Comparison of ENCODE assay signal across 9 mouse cellular contexts in the genomic region with DNA sequence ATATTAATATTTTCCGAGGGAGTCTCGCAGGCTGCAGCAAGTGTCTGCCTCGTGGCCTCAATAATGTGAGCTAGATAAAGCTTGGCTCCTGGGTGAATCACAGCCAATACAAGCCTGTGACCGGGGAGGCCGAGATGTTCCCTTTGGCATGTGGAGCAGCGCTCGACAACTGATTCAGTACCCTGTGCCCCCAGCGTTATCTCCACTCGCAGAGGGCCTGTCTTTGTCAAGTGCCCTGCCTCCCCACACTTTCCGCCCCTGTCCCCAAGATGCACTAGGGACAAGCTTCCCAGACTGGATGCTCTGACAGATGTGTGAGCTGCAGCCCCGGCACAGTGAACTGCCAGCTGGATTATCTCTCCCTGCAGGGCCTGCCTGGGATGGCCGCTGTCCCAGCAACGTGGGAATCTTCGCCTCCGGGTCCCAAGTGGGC.
A peak's percentile ranks its signal among the peaks of the same experiment; 100 is the strongest.
DNase-seq lines count a peak whose midpoint lies in the region; ATAC-seq and TF ChIP-seq lines count a peak whose summit lies in the region.
"Had no signal": no experiment of that assay in that cellular context is flagged by ENCODE, and none has a peak within 500 bp of the region (broad histone marks: within the 10 kb centered on the region; RNA-seq: fewer than 3 reads in every experiment).

No protein-coding gene starts in this region.

- no peaks in the 10 kb centered on the region for H3K27me3 ChIP-seq in heart, postnatal 0 days (ENCODE audit: control insufficient read depth, insufficient read depth, low read length)
- no peaks in the 10 kb centered on the region for H3K27me3 ChIP-seq in lung, postnatal 0 days (replicated peaks; ENCODE audit: insufficient read depth, low read length)
- H3K27me3 ChIP-seq: embryonic facial prominence, embryonic 13.5 days had no signal

- peak overlapping the region; percentile 45 for H3K4me2 ChIP-seq in heart, postnatal 0 days (ENCODE audit: low read depth, low read length)
- H3K4me2 ChIP-seq in lung, postnatal 0 days (replicated peaks; ENCODE audit: low read depth, low read length): no peak overlapping the region
- H3K4me2 ChIP-seq: embryonic facial prominence, embryonic 13.5 days had no signal

- H3K9ac ChIP-seq in heart, postnatal 0 days (replicated peaks; ENCODE audit: low read depth, low read length): no peak overlapping the region
- no peak overlapping the region for H3K9ac ChIP-seq in lung, postnatal 0 days (replicated peaks; ENCODE audit: low read depth)
- H3K9ac ChIP-seq: embryonic facial prominence, embryonic 13.5 days had no signal

- peak; percentile 15; the same call in 1 of the 2 replicates for ATAC-seq in heart, postnatal 0 days (ENCODE audit: insufficient read depth, low read depth)
- ATAC-seq in lung, postnatal 0 days: peak; percentile 50

- no peak overlapping the region for H3K4me3 ChIP-seq in heart, postnatal 0 days (ENCODE audit: low read depth, low read length)
- no peak overlapping the region for H3K4me3 ChIP-seq in lung, postnatal 0 days (ENCODE audit: low read depth, low read length)
- H3K4me3 ChIP-seq: embryonic facial prominence, embryonic 13.5 days had no signal

- H3K27ac ChIP-seq in heart, postnatal 0 days (ENCODE audit: low read depth): peak overlapping the region; percentile 28; the same call in 1 of the 2 replicates
- no peak overlapping the region for H3K27ac ChIP-seq in lung, postnatal 0 days (ENCODE audit: low read length)
- H3K27ac ChIP-seq: embryonic facial prominence, embryonic 13.5 days had no signal

- TF ChIP-seq EP300 in heart, postnatal 0 days (IDR thresholded peaks at IDR 0.05; ENCODE audit: low read depth): no peak
- TF ChIP-seq EP300 in lung, postnatal 0 days (IDR thresholded peaks at IDR 0.05): no peak

- H3K4me1 ChIP-seq in heart, postnatal 0 days (ENCODE audit: control insufficient read depth, insufficient read depth): peaks cover 39% of the 10 kb centered on the region
- peaks cover 26% of the 10 kb centered on the region; the same call in 1 of the 2 replicates for H3K4me1 ChIP-seq in lung, postnatal 0 days (ENCODE audit: insufficient read depth, low read depth, low read length)

- no peaks in the 10 kb centered on the region for H3K36me3 ChIP-seq in heart, postnatal 0 days (replicated peaks; ENCODE audit: control insufficient read depth, insufficient read depth, low read length)
- H3K36me3 ChIP-seq in lung, postnatal 0 days (ENCODE audit: insufficient read depth, low read length): no peaks in the 10 kb centered on the region
- H3K36me3 ChIP-seq: embryonic facial prominence, embryonic 13.5 days had no signal

- no peak for TF ChIP-seq CTCF in heart, postnatal 0 days (IDR thresholded peaks at IDR 0.05; ENCODE audit: low read depth)
- TF ChIP-seq CTCF in lung, postnatal 0 days (IDR thresholded peaks at IDR 0.05): no peak

- peak; percentile 70 for DNase-seq in retina, postnatal 1 day
- DNase-seq in retina, embryonic 14.5 days (ENCODE audit: low spot score): no peak
- DNase-seq in heart, postnatal 0 days (ENCODE audit: low spot score): peak; percentile 43
- DNase-seq in lung, postnatal 0 days (ENCODE audit: low spot score): peak; percentile 79
- DNase-seq in right cerebral cortex, postnatal 36 days (ENCODE audit: low spot score in 2 of 2): no peak
- DNase-seq in adrenal gland, postnatal 10 days: no peak
- no peak for DNase-seq in gastrocnemius, postnatal 25 days
- DNase-seq: thymus, adult 18-20 months had no signal

- 9% methylated on average over 15 of the region's 15 CpGs for WGBS in heart, postnatal 0 days
- 43% methylated on average over 15 of the region's 15 CpGs for WGBS in lung, postnatal 0 days

- H3K9me3 ChIP-seq in heart, postnatal 0 days (replicated peaks; ENCODE audit: control insufficient read depth, low read length): no peaks in the 10 kb centered on the region
- no peaks in the 10 kb centered on the region for H3K9me3 ChIP-seq in lung, postnatal 0 days (ENCODE audit: low read length)
- H3K9me3 ChIP-seq: embryonic facial prominence, embryonic 13.5 days had no signal

Comparison
In these comparisons a context has a peak if more than half of its experiments do, and no peak if none do; other contexts are left out.
1. DNase-seq: peak in retina, postnatal 1 day (single experiment), heart, postnatal 0 days (single experiment) and lung, postnatal 0 days (single experiment); none in retina, embryonic 14.5 days (single experiment), right cerebral cortex, postnatal 36 days (0 of 2), adrenal gland, postnatal 10 days (single experiment) and gastrocnemius, postnatal 25 days (single experiment).